8 mouse cellular contexts compared by ENCODE assay signal in the genomic region with DNA sequence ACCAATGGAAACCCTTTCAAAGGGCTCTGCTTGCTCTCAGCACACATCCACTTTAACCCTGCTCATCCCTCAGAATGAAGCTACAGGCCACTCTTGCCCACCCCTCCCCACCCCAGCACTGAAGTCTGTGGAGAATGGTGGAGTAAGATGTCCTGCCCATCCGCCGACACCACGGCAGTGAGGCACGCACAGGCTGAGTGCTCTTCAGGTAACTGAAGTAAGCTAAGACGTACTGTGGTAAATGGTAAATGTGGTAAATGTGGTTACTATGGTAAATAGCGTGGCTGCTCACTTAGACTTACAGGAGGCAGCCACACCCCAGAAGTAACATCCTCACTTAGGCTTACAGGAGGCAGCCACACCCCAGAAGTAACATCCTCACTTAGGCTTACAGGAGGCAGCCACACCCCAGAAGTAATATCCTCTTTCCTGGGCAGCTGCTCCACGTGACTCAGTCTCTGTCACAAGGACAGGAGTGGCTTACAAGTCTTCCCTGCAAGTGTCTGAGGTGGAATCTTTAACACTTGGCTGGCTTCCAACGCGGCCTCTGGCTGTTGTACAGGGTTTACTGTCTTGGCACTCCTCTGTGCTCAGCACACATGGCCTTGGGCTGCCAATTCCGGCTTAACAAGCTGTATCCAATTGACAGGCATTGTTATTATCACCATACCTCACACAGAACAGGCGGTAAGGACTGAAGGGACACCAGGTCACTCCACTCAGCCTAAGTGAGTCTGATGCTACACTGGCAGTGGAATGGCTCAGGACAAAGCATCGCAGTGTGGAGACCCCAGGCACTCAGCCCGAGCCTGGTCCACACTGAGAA. TPM values are rescaled to one million over a fixed set of nuclear protein-coding genes. Genes with fewer than 3 reads are reported as not detected.
DNase-seq lines count a peak whose midpoint lies in the region; ATAC-seq and TF ChIP-seq lines count a peak whose summit lies in the region.

No protein-coding gene starts in this region.

- H3K4me2 ChIP-seq in CH12.LX (ENCODE audit: insufficient read depth, low read depth, poor library complexity, severe bottlenecking), result no peak overlapping the region
- H3K4me2 ChIP-seq in embryonic facial prominence, embryonic 15.5 days (replicated peaks), result no peak overlapping the region

- in situ Hi-C loops in CH12.LX (cut with MboI; ENCODE audit: low pct_ligation_motif_present, low pct_unique_long_range_greater_than_20kb, low sequenced_read_pairs), result no loop called here

- no peak for TF ChIP-seq CTCF in CH12.LX (conservative IDR thresholded peaks at IDR 0.05 in 1 of 2, IDR thresholded peaks at IDR 0.05 in 1 of 2; ENCODE audit: low read depth in 2 of 2, low read length in 2 of 2)

- 42% methylated on average over 13 of the region's 13 CpGs for WGBS in embryonic facial prominence, embryonic 15.5 days

- H3K27ac ChIP-seq in CH12.LX (ENCODE audit: insufficient read depth, low read depth), result no peak overlapping the region
- H3K27ac ChIP-seq in embryonic facial prominence, embryonic 15.5 days (replicated peaks), result peak overlapping the region; percentile 34; the same call in 1 of the 2 replicates

- no peak for TF ChIP-seq RAD21 in CH12.LX (IDR thresholded peaks at IDR 0.05; ENCODE audit: low read depth, low read length)

- peak; percentile 51 for ATAC-seq in embryonic facial prominence, embryonic 15.5 days (ENCODE audit: insufficient number of reproducible peaks, low FRiP score, low TSS enrichment, low read depth)
- peak; percentile 53 for ATAC-seq in megakaryocyte-erythroid progenitor cell, adult 5-6 weeks (replicated peaks; ENCODE audit: low FRiP score, low TSS enrichment, poor library complexity, severe bottlenecking)

- no peak overlapping the region for H3K4me3 ChIP-seq in CH12.LX (replicated peaks in 1 of 3; ENCODE audit: low read depth in 2 of 3, low read length in 2 of 3, poor library complexity in 1 of 3)
- H3K4me3 ChIP-seq in embryonic facial prominence, embryonic 15.5 days (replicated peaks), result no peak overlapping the region

- peaks cover 4% of the 10 kb centered on the region for H3K79me2 ChIP-seq in CH12.LX (replicated peaks; ENCODE audit: control insufficient read depth, extremely low read depth, insufficient read depth, poor library complexity, severe bottlenecking)

- H3K27me3 ChIP-seq in CH12.LX (replicated peaks), result no peaks in the 10 kb centered on the region
- H3K27me3 ChIP-seq in embryonic facial prominence, embryonic 15.5 days, result peaks cover 4% of the 10 kb centered on the region

- peak; percentile 29 for DNase-seq in CH12.LX (ENCODE audit: extremely low read depth)
- peak; percentile 93 for DNase-seq in ZHBTc4 (ENCODE audit: low read depth, low spot score)
- peak; percentile 36 for DNase-seq in heart, postnatal 25 days (ENCODE audit: low spot score)
- DNase-seq in kidney, postnatal 4 days, result peak; percentile 77 to 87
- DNase-seq in testis, postnatal 14 days (ENCODE audit: low spot score), result peak; percentile 65
- no peak for DNase-seq in left cerebral cortex, adult 9 months (ENCODE audit: low spot score in 2 of 2)

- no peak for TF ChIP-seq EP300 in CH12.LX (IDR thresholded peaks at IDR 0.05; ENCODE audit: low read length)

- H3K4me1 ChIP-seq in CH12.LX (ENCODE audit: control insufficient read depth in 1 of 2, insufficient read depth in 2 of 2), result peaks cover 8 to 41% of the 10 kb centered on the region in 2 experiments; a peak in 3 of 4 replicates
- H3K4me1 ChIP-seq in embryonic facial prominence, embryonic 15.5 days, result peaks cover 43% of the 10 kb centered on the region

- intact Hi-C loops in heart, postnatal 25 days (cut with DNase I), result no loop called here

- no peak overlapping the region for H3K9ac ChIP-seq in CH12.LX (ENCODE audit: insufficient read depth, low read depth)
- H3K9ac ChIP-seq in embryonic facial prominence, embryonic 15.5 days, result no peak overlapping the region

- H3K9me3 ChIP-seq in CH12.LX (replicated peaks; ENCODE audit: low read length), result no peaks in the 10 kb centered on the region
- no peaks in the 10 kb centered on the region for H3K9me3 ChIP-seq in embryonic facial prominence, embryonic 15.5 days (replicated peaks)

- dilution Hi-C loops in CH12.LX (cut with MboI; ENCODE audit: extremely low pct_ligation_motif_present, extremely low pct_unique_long_range_greater_than_20kb, low sequenced_read_pairs), result no loop called here

- peaks cover 29 to 76% of the 10 kb centered on the region in 2 experiments for H3K36me3 ChIP-seq in CH12.LX (replicated peaks in 1 of 2; ENCODE audit: control insufficient read depth in 1 of 2, insufficient read depth in 1 of 2, low read length in 1 of 2)
- 0 out of 2 replicates have a peak, but pooled peaks cover 3% of the 10 kb centered on the region for H3K36me3 ChIP-seq in embryonic facial prominence, embryonic 15.5 days

- no peak for TF ChIP-seq POLR2A in CH12.LX (IDR thresholded peaks at IDR 0.05; ENCODE audit: low read depth, low read length)

TF ChIP-seq in CH12.LX, 34 proteins besides CTCF, POLR2A, EP300 and RAD21:
- TF ChIP-seq MAZ (IDR thresholded peaks at IDR 0.05; ENCODE audit: low read depth, low read length) (no peak), USF1 (IDR thresholded peaks at IDR 0.05; ENCODE audit: low read depth, low read length) (0 out of 2 replicates have a peak, but pooled peaks have one; percentile 11)

RNA-seq across cellular contexts. Expression of gene B4galt5, which starts 35.3 kb away (rescaled TPM):
- total RNA-seq in CH12.LX (2012; rRNA removed) (12.5 and 14.4 TPM in 2 replicates), CH12.LX (2014; rRNA removed) (12.0 and 13.5 TPM in 2 replicates)
- 17.6 and 22.4 TPM in 2 replicates for polyA plus RNA-seq in CH12.LX (2012; ENCODE audit: insufficient read length, low read depth)
- 11.5 and 14.8 TPM in 2 replicates for polyA plus RNA-seq in embryonic facial prominence, embryonic 15.5 days (2015; fragmentation: Nextera tagmentation; extraction: Ambion mirVana)
- total RNA-seq in heart, postnatal 25 days (2021), result 10 to 100 TPM; 12.7 to 14.6 TPM
- 2.1 TPM in 1 of 2 replicates, not detected in the other for total RNA-seq in megakaryocyte-erythroid progenitor cell, adult 5-6 weeks (2014; fragmentation: Nextera tagmentation)
- 0.80 and 20.1 TPM in 2 replicates for total RNA-seq in megakaryocyte-erythroid progenitor cell, adult 5-6 weeks (2017)

Comparison
In these comparisons a context has a peak if more than half of its experiments do, and no peak if none do; other contexts are left out.
1. DNase-seq: peak in CH12.LX (single experiment), ZHBTc4 (single experiment), heart, postnatal 25 days (single experiment), kidney, postnatal 4 days (2 of 2) and testis, postnatal 14 days (single experiment); none in left cerebral cortex, adult 9 months (0 of 2).